Mouse (Mus musculus) E14TG2a.4 (cell line): Measurements from ENCODE around the gene Mtrf1l.
A peak's percentile ranks its signal among the peaks of the same experiment; 100 is the strongest.

Experiments
- CTCF ChIP-seq: conservative IDR thresholded peaks from 2 replicates; pipeline ENCODE4 v1.5.1; 2014; ENCODE audit warnings: low read length
- NANOG ChIP-seq: IDR thresholded peaks from 2 replicates; pipeline ENCODE4 v1.6.1; 2014; ENCODE audit warnings: borderline replicate concordance, low read length, mixed read lengths

DNA sequence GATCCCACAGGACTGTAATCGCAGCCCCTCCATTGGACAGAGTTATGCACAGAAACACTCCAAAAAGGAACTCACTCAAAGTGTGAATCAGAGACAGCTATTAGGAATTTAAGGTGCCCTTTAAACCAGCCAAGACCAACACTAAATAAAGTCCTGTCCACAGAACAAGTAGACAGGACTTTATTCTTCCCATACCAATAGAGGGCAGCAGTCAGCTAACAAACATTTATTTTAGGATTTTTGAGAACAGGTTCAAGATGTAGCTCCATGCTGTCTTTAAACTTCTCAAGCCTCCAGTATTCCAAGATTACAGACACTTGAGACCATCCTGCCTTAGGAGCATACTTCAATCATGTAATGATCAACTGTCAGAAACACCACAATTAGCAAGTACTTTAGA lies 23.2 kb downstream of the Mtrf1l start:
- peak; percentile 73 for TF ChIP-seq CTCF
- TF ChIP-seq NANOG = no peak
